Mouse (Mus musculus): ENCODE data around the gene Bcl2l13.

- no peak for TF ChIP-seq CTCF (IDR thresholded peaks at IDR 0.05; ENCODE audit: borderline replicate concordance, insufficient read depth, low read length)
- no peak for TF ChIP-seq POLR2A (IDR thresholded peaks at IDR 0.05; ENCODE audit: low read depth, low read length)
Measured at GRCm38 (mm10) chr6:120819294-120819693, 16.7 kb upstream of the Bcl2l13 start.
